Mouse (Mus musculus) testis, adult 2 months (tissue): Measurements from ENCODE around the gene Chst5.

Source experiments
- CTCF ChIP-seq: fragments of 200-500 bp; IDR thresholded peaks from 2 replicates; pipeline ENCODE4 v1.5.1; 2012; ENCODE audit warnings: low read depth, mild to moderate bottlenecking, inconsistent platforms, low read length, moderate library complexity; ENCODE audit not compliant: control insufficient read depth, insufficient read depth, insufficient replicate concordance
- POLR2A ChIP-seq: fragments of 200-500 bp; IDR thresholded peaks from 2 replicates; pipeline ENCODE4 v1.6.1; 2012; ENCODE audit warnings: low read depth, mild to moderate bottlenecking, inconsistent platforms, low read length, moderate library complexity; ENCODE audit not compliant: control insufficient read depth

- TF ChIP-seq CTCF, result no peak
- TF ChIP-seq POLR2A, result no peak
These were observed 41.6 kb downstream of the Chst5 start for GRCm38 (mm10) chr8:111868664-111869063.
